Mouse (Mus musculus) embryonic fibroblast, embryonic 13.5 days (primary cell): ENCODE results near the gene Cyfip2.

Experiments used
- CTCF ChIP-seq: IDR thresholded peaks from 2 replicates; pipeline ENCODE4 v1.5.1; 2011; ENCODE audit warnings: mild to moderate bottlenecking, control low read depth, low read length, moderate library complexity, borderline replicate concordance; ENCODE audit not compliant: insufficient read depth
- POLR2A ChIP-seq: IDR thresholded peaks from 2 replicates; pipeline ENCODE4 v1.6.1; 2011; ENCODE audit warnings: low read depth, mild to moderate bottlenecking, control low read depth, low read length, moderate library complexity

DNA sequence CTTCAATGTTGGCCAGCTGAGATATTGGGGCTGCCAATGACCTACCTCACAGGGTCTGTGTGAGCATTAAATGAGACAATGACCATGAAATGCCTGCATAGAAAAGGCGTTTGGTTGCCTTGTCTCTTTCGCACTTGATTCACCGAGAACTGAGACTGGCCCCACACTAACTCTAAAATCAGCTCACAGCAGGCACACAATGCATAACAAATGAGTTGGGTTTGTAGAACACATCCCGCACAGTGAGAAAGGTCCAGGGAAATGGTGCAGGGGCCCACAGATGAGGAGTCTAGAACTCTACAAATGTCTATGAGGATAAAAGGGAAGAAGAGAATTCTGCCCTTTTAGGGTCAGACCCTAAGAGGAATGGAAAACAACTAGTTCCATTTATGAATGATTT lies 23.6 kb downstream of the Cyfip2 start:
- no peak for TF ChIP-seq CTCF
- TF ChIP-seq POLR2A = no peak
